Mouse (Mus musculus) A20 (cell line): ENCODE measurements at regions not wholly inside any gene's neighbourhood (a gene's known extent, or its start where the extent isn't known, plus 50 kb on each side); places are given as distances from the start of the nearest gene placed in this dataset.

Source experiments
- DNase-seq: peaks from one replicate; pipeline ENCODE4 v3.0.0-alpha.2; 2011; ENCODE audit warnings: low read depth, low spot score

GRCm38 (mm10) chr2:50433166-50433565, 136.6 kb upstream of the Mmadhc start:
- no peak for DNase-seq

- DNase-seq = no peak
Observed at GRCm38 (mm10) chr2:50425151-50425550, 128.6 kb upstream of the Mmadhc start.

- no peak for DNase-seq
Observed at GRCm38 (mm10) chr2:50419648-50420047, 123.0 kb upstream of the Mmadhc start.

GRCm38 (mm10) chr2:50417643-50418042, 121.0 kb upstream of the Mmadhc start:
- no peak for DNase-seq

GRCm38 (mm10) chr2:50417135-50417534, 120.5 kb upstream of the Mmadhc start:
- DNase-seq = no peak

- DNase-seq = no peak
Observed at GRCm38 (mm10) chr2:50416056-50416455, 119.5 kb upstream of the Mmadhc start.

GRCm38 (mm10) chr2:50405932-50406331, 109.3 kb upstream of the Mmadhc start:
- DNase-seq = no peak

GRCm38 (mm10) chr2:50403106-50403505, 106.5 kb upstream of the Mmadhc start:
- no peak for DNase-seq

- no peak for DNase-seq
Observed at GRCm38 (mm10) chr2:50398576-50398975, 102.0 kb upstream of the Mmadhc start.

GRCm38 (mm10) chr2:50377609-50378413, 81.2 kb upstream of the Mmadhc start:
- DNase-seq = no peak

GRCm38 (mm10) chr2:50373626-50374025, 77.0 kb upstream of the Mmadhc start:
- no peak for DNase-seq

- DNase-seq = no peak
Observed at GRCm38 (mm10) chr2:50373006-50373405, 76.4 kb upstream of the Mmadhc start.

- no peak for DNase-seq
Observed at GRCm38 (mm10) chr2:50368831-50369230, 72.2 kb upstream of the Mmadhc start.

GRCm38 (mm10) chr2:50368351-50368750, 71.8 kb upstream of the Mmadhc start:
- no peak for DNase-seq

- DNase-seq = no peak
Observed at GRCm38 (mm10) chr2:50365221-50365620, 68.6 kb upstream of the Mmadhc start.

GRCm38 (mm10) chr2:50356089-50356488, 59.5 kb upstream of the Mmadhc start:
- no peak for DNase-seq

- DNase-seq = no peak
Observed at GRCm38 (mm10) chr2:50347486-50348265, 51.1 kb upstream of the Mmadhc start.
